Mouse (Mus musculus) MEL (cell line): Measurements from ENCODE around the gene Smarca2. TPM values are rescaled to one million over a fixed set of nuclear protein-coding genes. Genes with fewer than 3 reads are reported as not detected.

Experiments used
- DNase-seq: peaks from one replicate; pipeline ENCODE4 v3.0.0; 2011; ENCODE audit warnings: low read depth, low spot score
- H3K27ac ChIP-seq: 2 replicates; pipeline ENCODE4 v1.5.1; 2012; ENCODE audit warnings: low read depth, mild to moderate bottlenecking, control low read depth, low read length, moderate library complexity; ENCODE audit not compliant: control insufficient read depth
- H3K27me3 ChIP-seq, 2 experiments: fragments of 150-350 bp in 1 of 2; sonication (generic) in 1 of 2; 2 replicates each; pipeline ENCODE4 v1.6.1; 2012; ENCODE audit warnings: low read length in 2 of 2, mild to moderate bottlenecking in 2 of 2, improper control_type of control experiment in 1 of 2, moderate library complexity in 1 of 2; ENCODE audit not compliant: insufficient read depth in 2 of 2, control insufficient read depth in 1 of 2
- H3K36me3 ChIP-seq, 2 experiments: 2 replicates each; pipeline ENCODE4 v1.6.1; 2012 to 2014; ENCODE audit warnings: low read length in 2 of 2, improper control_type of control experiment in 1 of 2, inconsistent platforms in 1 of 2, mild to moderate bottlenecking in 1 of 2; ENCODE audit not compliant: insufficient read depth in 2 of 2, control insufficient read depth in 1 of 2
- H3K4me1 ChIP-seq, 2 experiments: fragments of 150-350 bp in 1 of 2; sonication (generic) in 1 of 2; 2 replicates each; pipeline ENCODE4 v1.6.1; 2012; ENCODE audit warnings: low read length in 2 of 2, improper control_type of control experiment in 1 of 2, mild to moderate bottlenecking in 1 of 2; ENCODE audit not compliant: insufficient read depth in 2 of 2, control insufficient read depth in 1 of 2
- H3K4me3 ChIP-seq, 2 experiments: fragments of 150-350 bp in 1 of 2; sonication (generic) in 1 of 2; 2 replicates each; pipeline ENCODE4 v1.5.1; 2012; ENCODE audit warnings: low read depth in 2 of 2, low read length in 2 of 2, mild to moderate bottlenecking in 2 of 2, moderate library complexity in 2 of 2, control low read depth in 1 of 2, improper control_type of control experiment in 1 of 2; ENCODE audit not compliant: control insufficient read depth in 1 of 2, insufficient read depth in 1 of 2
- H3K79me2 ChIP-seq: 2 replicates; pipeline ENCODE4 v1.6.1; 2012; ENCODE audit warnings: mild to moderate bottlenecking, low read length, moderate library complexity; ENCODE audit not compliant: control insufficient read depth, poor library complexity, insufficient read depth
- H3K9ac ChIP-seq: 2 replicates; pipeline ENCODE4 v1.6.1; 2012; ENCODE audit warnings: low read depth, mild to moderate bottlenecking, control low read depth, low read length, moderate library complexity; ENCODE audit not compliant: control insufficient read depth, poor library complexity, severe bottlenecking
- H3K9me3 ChIP-seq: fragments of 150-350 bp; sonication (generic); replicated peaks from 2 replicates; pipeline ENCODE4 v1.6.1; 2012; ENCODE audit warnings: mild to moderate bottlenecking, low read length, improper control_type of control experiment, moderate library complexity; ENCODE audit not compliant: insufficient read depth
- CHD1 ChIP-seq: IDR thresholded peaks from 2 replicates; pipeline ENCODE4 v1.6.1; 2012; ENCODE audit warnings: low read depth, mild to moderate bottlenecking, inconsistent platforms, low read length, improper control_type of control experiment
- ELF1 ChIP-seq: IDR thresholded peaks from 2 replicates; pipeline ENCODE4 v1.6.1; 2014; ENCODE audit warnings: low read depth, mild to moderate bottlenecking, inconsistent platforms, low read length, improper control_type of control experiment, moderate library complexity
- EP300 ChIP-seq, 2 experiments: IDR thresholded peaks; 2 replicates each; pipeline ENCODE4 v1.6.1; 2011; ENCODE audit warnings: improper control_type of control experiment in 2 of 2, low read length in 2 of 2, low read depth in 1 of 2, mild to moderate bottlenecking in 1 of 2
- GABPA ChIP-seq: IDR thresholded peaks from 2 replicates; pipeline ENCODE4 v1.6.1; 2012; ENCODE audit warnings: low read depth, mild to moderate bottlenecking, inconsistent platforms, low read length, improper control_type of control experiment, moderate library complexity
- GATA1 ChIP-seq: IDR thresholded peaks from 2 replicates; pipeline ENCODE4 v1.6.1; 2011; ENCODE audit warnings: low read depth, low read length, improper control_type of control experiment
- HCFC1 ChIP-seq: IDR thresholded peaks from 2 replicates; pipeline ENCODE4 v1.6.1; 2012; ENCODE audit warnings: low read depth, mild to moderate bottlenecking, inconsistent platforms, low read length, improper control_type of control experiment, moderate library complexity
- JUND ChIP-seq: IDR thresholded peaks from 2 replicates; pipeline ENCODE4 v1.6.1; 2011; ENCODE audit warnings: low read depth, mild to moderate bottlenecking, improper control_type of control experiment, low read length
- MAFK ChIP-seq: IDR thresholded peaks from 2 replicates; pipeline ENCODE4 v1.6.1; 2011; ENCODE audit warnings: low read depth, mild to moderate bottlenecking, low read length, improper control_type of control experiment, borderline replicate concordance
- MAX ChIP-seq: IDR thresholded peaks from 2 replicates; pipeline ENCODE4 v1.6.1; 2011; ENCODE audit warnings: low read length, improper control_type of control experiment
- MAZ ChIP-seq: IDR thresholded peaks from 2 replicates; pipeline ENCODE4 v1.6.1; 2012; ENCODE audit warnings: low read depth, mild to moderate bottlenecking, inconsistent platforms, low read length, improper control_type of control experiment
- MXI1 ChIP-seq: IDR thresholded peaks from 2 replicates; pipeline ENCODE4 v1.6.1; 2011; ENCODE audit warnings: mild to moderate bottlenecking, low read depth, low read length, improper control_type of control experiment
- NRF1 ChIP-seq: IDR thresholded peaks from 2 replicates; pipeline ENCODE4 v1.6.1; 2014; ENCODE audit warnings: low read depth, mild to moderate bottlenecking, inconsistent platforms, low read length, improper control_type of control experiment, moderate library complexity; ENCODE audit not compliant: poor library complexity, insufficient read depth, severe bottlenecking
- POLR2A ChIP-seq, 2 experiments: IDR thresholded peaks; 2 replicates each; pipeline ENCODE4 v1.6.1; 2011 to 2012; ENCODE audit warnings: low read length in 2 of 2, mild to moderate bottlenecking in 2 of 2, control low read depth in 1 of 2, improper control_type of control experiment in 1 of 2, low read depth in 1 of 2, moderate library complexity in 1 of 2; ENCODE audit not compliant: control insufficient read depth in 1 of 2, insufficient read depth in 1 of 2, poor library complexity in 1 of 2
- RCOR1 ChIP-seq: IDR thresholded peaks from 2 replicates; pipeline ENCODE4 v1.6.1; 2012; ENCODE audit warnings: low read depth, mild to moderate bottlenecking, inconsistent platforms, low read length, improper control_type of control experiment
- SMC3 ChIP-seq: IDR thresholded peaks from 2 replicates; pipeline ENCODE4 v1.6.1; 2011; ENCODE audit warnings: low read depth, low read length, improper control_type of control experiment
- TCF12 ChIP-seq: IDR thresholded peaks from 2 replicates; pipeline ENCODE4 v1.6.1; 2014; ENCODE audit warnings: low read depth, mild to moderate bottlenecking, inconsistent platforms, low read length, improper control_type of control experiment, moderate library complexity
- ZNF384 ChIP-seq: IDR thresholded peaks from 2 replicates; pipeline ENCODE4 v1.6.1; 2012; ENCODE audit warnings: low read depth, mild to moderate bottlenecking, inconsistent platforms, low read length, improper control_type of control experiment
- polyA plus RNA-seq, 2 experiments: library from polyadenylated mRNA; stranded (reverse) in 1 of 2; unstranded in 1 of 2; fragments of >175 nt in 1 of 2; fragments of >200 nt in 1 of 2; gene quantifications; 2 replicates each; pipeline versions ENCODE4 v1.2.1 to v1.2.4; 2012; ENCODE audit warnings: low replicate concordance in 2 of 2, low read depth in 1 of 2; ENCODE audit not compliant: insufficient read length in 2 of 2, insufficient read depth in 1 of 2, missing spikeins in 1 of 2
- total RNA-seq: library from RNA; depleted of rRNA; stranded (reverse); fragments of 300-350 nt; gene quantifications from 2 replicates; pipeline ENCODE4 v1.2.3, GENCODE M21; 2012

Smarca2 gene
- total and polyA plus RNA-seq, 3 experiments, result 6.6 to 23.2 TPM; not detected in 1

GRCm38 (mm10) chr19:26569461-26569860 is 35.4 kb upstream of the Smarca2 start:
- no peaks in the 10 kb centered on the region for H3K27me3 ChIP-seq
- H3K4me1 ChIP-seq, result no peaks in the 10 kb centered on the region
- TF ChIP-seq MXI1 (no peak), ELF1 (no peak), JUND (no peak), SMC3 (no peak), GATA1 (no peak), MAZ (no peak), MAX (no peak)
- no peaks in the 10 kb centered on the region for H3K9me3 ChIP-seq
- H3K36me3 ChIP-seq, result no peaks in the 10 kb centered on the region
- H3K79me2 ChIP-seq, result no peaks in the 10 kb centered on the region
- H3K9ac ChIP-seq, result no peak overlapping the region
- no peak for DNase-seq
- no peak overlapping the region for H3K27ac ChIP-seq
- no peak overlapping the region for H3K4me3 ChIP-seq

- Histone ChIP-seq H3K4me1 (no peaks in the 10 kb centered on the region), H3K27me3 (no peaks in the 10 kb centered on the region)
- DNase-seq, result no peak
- TF ChIP-seq TCF12, result no peak
- TF ChIP-seq NRF1, result no peak
- TF ChIP-seq CHD1, result no peak
- no peak for TF ChIP-seq RCOR1
- TF ChIP-seq MAFK, result no peak
- TF ChIP-seq, all 39 proteins: peak for 0
- H3K9ac ChIP-seq, result no peak overlapping the region
- no peaks in the 10 kb centered on the region for H3K9me3 ChIP-seq
- no peaks in the 10 kb centered on the region for H3K79me2 ChIP-seq
- H3K27ac ChIP-seq, result no peak overlapping the region
- no peak overlapping the region for H3K4me3 ChIP-seq
- no peaks in the 10 kb centered on the region for H3K36me3 ChIP-seq
Measured at GRCm38 (mm10) chr19:26579645-26580044, 25.2 kb upstream of the Smarca2 start.

GRCm38 (mm10) chr19:26580061-26580460 is 24.8 kb upstream of the Smarca2 start:
- DNase-seq, result no peak
- H3K27ac ChIP-seq, result no peak overlapping the region
- no peak overlapping the region for H3K9ac ChIP-seq
- no peaks in the 10 kb centered on the region for H3K79me2 ChIP-seq
- no peak for TF ChIP-seq POLR2A (IDR thresholded peaks at IDR 0.05; ENCODE audit: control insufficient read depth in 1 of 2, insufficient read depth in 1 of 2, low read depth in 1 of 2, low read length in 2 of 2, poor library complexity in 1 of 2)
- no peak for TF ChIP-seq ELF1
- no peak for TF ChIP-seq NRF1
- no peak for TF ChIP-seq HCFC1
- TF ChIP-seq EP300 (IDR thresholded peaks at IDR 0.05; ENCODE audit: low read depth in 1 of 2, low read length in 2 of 2), result no peak
- no peak for TF ChIP-seq ZNF384
- no peak for TF ChIP-seq GABPA
- no peaks in the 10 kb centered on the region for H3K4me1 ChIP-seq
- H3K4me3 ChIP-seq, result no peak overlapping the region
- no peaks in the 10 kb centered on the region for H3K36me3 ChIP-seq
- no peaks in the 10 kb centered on the region for H3K27me3 ChIP-seq
- H3K9me3 ChIP-seq, result no peaks in the 10 kb centered on the region
